Mouse (Mus musculus) forebrain, embryonic 15.5 days (tissue): ENCODE data around the gene Camk1g. TPM values are rescaled to one million over a fixed set of nuclear protein-coding genes. Genes with fewer than 3 reads are reported as not detected.

Source experiments
- ATAC-seq: fragments of 200-750 bp; cut with Nextera tagmentation; replicated peaks from 2 replicates; pipeline ENCODE4 v1.8.0; 2017; ENCODE audit warnings: mild to moderate bottlenecking, moderate TSS enrichment, moderate library complexity
- H3K27ac ChIP-seq: fragments of 300-500 bp; sonication (generic); replicated peaks from 2 replicates; pipeline ENCODE4 v1.5.1; 2015; ENCODE audit warnings: mild to moderate bottlenecking, inconsistent platforms
- H3K27me3 ChIP-seq: fragments of 300-500 bp; sonication (generic); 2 replicates; pipeline ENCODE4 v1.6.1; 2015; ENCODE audit warnings: inconsistent platforms
- H3K36me3 ChIP-seq: fragments of 300-500 bp; sonication (generic); 2 replicates; pipeline ENCODE4 v1.6.1; 2015; ENCODE audit warnings: mild to moderate bottlenecking, inconsistent platforms
- H3K4me1 ChIP-seq: fragments of 300-500 bp; sonication (generic); 2 replicates; pipeline ENCODE4 v1.6.1; 2015; ENCODE audit warnings: inconsistent platforms
- H3K4me2 ChIP-seq: fragments of 300-500 bp; sonication (generic); replicated peaks from 2 replicates; pipeline ENCODE4 v1.6.1; 2015; ENCODE audit warnings: mild to moderate bottlenecking, inconsistent platforms
- H3K4me3 ChIP-seq: fragments of 300-500 bp; sonication (generic); 2 replicates; pipeline ENCODE4 v1.5.1; 2015; ENCODE audit warnings: mild to moderate bottlenecking, inconsistent platforms
- H3K9ac ChIP-seq: fragments of 300-500 bp; sonication (generic); replicated peaks from 2 replicates; pipeline ENCODE4 v1.6.1; 2015; ENCODE audit warnings: mild to moderate bottlenecking, inconsistent platforms
- H3K9me3 ChIP-seq: fragments of 300-500 bp; sonication (generic); 2 replicates; pipeline ENCODE4 v1.6.1; 2016; ENCODE audit warnings: inconsistent platforms
- WGBS: fragments of 180-500 bp; shearing (Covaris S2); methylation state at CpG from one replicate; pipeline ENCODE4 v1.1.7; 2015; ENCODE audit warnings: mixed read lengths; 5-methylcytosine and 5-hydroxymethylcytosine counted together
- polyA plus RNA-seq: library from polyadenylated mRNA; unstranded; fragments of >200 nt; fragmentation: Nextera tagmentation; extraction: Ambion mirVana; gene quantifications from 2 replicates; pipeline ENCODE4 v1.2.1, GENCODE M21; 2015

The Camk1g gene
- polyA plus RNA-seq, 1 experiment from 2014 or later: 44.8 TPM

DNA sequence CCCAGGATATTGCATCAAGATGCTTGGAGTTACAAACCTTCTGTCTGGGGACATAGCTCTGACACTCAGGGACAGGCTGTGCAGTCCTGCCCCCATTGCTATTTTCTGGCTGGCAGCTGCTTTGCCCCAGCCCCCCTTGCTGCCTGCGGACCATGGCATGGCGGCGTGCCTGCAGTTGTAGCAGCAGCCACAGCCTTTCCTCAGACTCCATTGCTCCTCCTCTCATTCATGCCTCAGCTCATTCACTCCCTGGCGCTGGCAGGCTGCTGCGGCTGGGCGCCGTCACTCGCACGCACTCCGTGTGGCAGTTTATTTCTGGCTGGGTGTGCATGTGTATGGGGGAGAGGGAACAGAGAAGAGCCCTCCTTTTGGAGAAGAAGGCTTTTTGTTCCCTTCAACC lies 2.0 kb downstream of the Camk1g start:
- H3K36me3 ChIP-seq: no peaks in the 10 kb centered on the region
- peak; percentile 78 for ATAC-seq
- H3K9ac ChIP-seq: peak overlapping the region; percentile 61
- WGBS: 1% methylated on average over 10 of the region's 10 CpGs
- H3K4me2 ChIP-seq: peak overlapping the region; percentile 49
- no peaks in the 10 kb centered on the region for H3K27me3 ChIP-seq
- H3K27ac ChIP-seq: peak overlapping the region; percentile 62
- peak overlapping the region; percentile 51 for H3K4me3 ChIP-seq
- H3K4me1 ChIP-seq: peaks cover 36% of the 10 kb centered on the region
- no peaks in the 10 kb centered on the region for H3K9me3 ChIP-seq

DNA sequence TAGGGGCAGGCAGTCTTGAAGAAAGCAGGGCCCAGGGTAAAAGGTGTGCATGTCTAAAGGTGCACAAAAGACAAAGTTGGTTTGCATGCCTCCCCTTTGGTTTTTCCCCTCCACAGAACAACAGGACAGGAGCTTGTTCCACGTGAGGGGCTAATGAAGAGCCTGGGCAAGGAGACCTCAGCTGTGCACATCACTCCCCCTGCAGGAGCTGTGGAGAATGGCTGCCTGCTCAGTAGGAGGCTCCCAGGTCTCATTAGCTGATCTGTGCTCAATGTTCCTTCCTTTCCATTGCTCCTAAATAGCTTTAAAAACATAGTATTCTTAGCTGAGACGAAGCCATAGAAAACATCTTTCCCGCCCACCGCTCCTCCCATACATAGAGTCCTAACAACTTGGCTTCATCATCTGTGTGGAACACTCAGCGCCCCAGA lies 6.3 kb downstream of the Camk1g start:
- H3K4me1 ChIP-seq: peaks cover 25% of the 10 kb centered on the region
- whole genome bisulfite sequencing: 56% methylated on average over 5 of the region's 5 CpGs
- no peak overlapping the region for H3K4me2 ChIP-seq
- peaks cover 18% of the 10 kb centered on the region; the same call in 1 of the 2 replicates for H3K36me3 ChIP-seq
- no peak overlapping the region for H3K9ac ChIP-seq
- H3K9me3 ChIP-seq: no peaks in the 10 kb centered on the region
- no peak overlapping the region for H3K4me3 ChIP-seq
- H3K27ac ChIP-seq: no peak overlapping the region
- H3K27me3 ChIP-seq: no peaks in the 10 kb centered on the region
- ATAC-seq: no peak

DNA sequence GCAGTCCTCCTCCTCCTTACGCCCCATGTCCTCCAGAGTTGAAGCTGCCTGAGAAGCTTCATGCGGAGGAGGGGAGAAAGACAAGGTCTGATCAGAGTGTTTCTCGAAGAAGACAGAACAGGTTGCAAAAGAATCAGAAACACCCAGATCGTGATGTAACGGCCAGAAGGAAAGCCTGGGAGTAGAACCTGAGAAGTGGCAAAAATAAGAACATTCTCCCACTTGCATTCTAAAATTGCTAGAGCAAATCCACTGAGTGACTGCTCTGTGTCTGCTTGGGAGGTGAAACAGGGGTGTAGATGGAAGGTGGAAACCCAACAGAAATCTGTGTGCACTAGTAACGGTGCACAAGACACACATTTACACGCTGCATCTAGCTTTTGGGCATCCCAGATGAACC lies 8.0 kb downstream of the Camk1g start:
- ATAC-seq: no peak
- Histone ChIP-seq H3K4me3 (no peak overlapping the region), H3K9ac (no peak overlapping the region), H3K36me3 (peaks cover 28% of the 10 kb centered on the region), H3K27ac (no peak overlapping the region), H3K9me3 (no peaks in the 10 kb centered on the region), H3K4me1 (peaks cover 7% of the 10 kb centered on the region), H3K27me3 (no peaks in the 10 kb centered on the region), H3K4me2 (no peak overlapping the region)
- WGBS: 92% methylated on average over 7 of the region's 7 CpGs

DNA sequence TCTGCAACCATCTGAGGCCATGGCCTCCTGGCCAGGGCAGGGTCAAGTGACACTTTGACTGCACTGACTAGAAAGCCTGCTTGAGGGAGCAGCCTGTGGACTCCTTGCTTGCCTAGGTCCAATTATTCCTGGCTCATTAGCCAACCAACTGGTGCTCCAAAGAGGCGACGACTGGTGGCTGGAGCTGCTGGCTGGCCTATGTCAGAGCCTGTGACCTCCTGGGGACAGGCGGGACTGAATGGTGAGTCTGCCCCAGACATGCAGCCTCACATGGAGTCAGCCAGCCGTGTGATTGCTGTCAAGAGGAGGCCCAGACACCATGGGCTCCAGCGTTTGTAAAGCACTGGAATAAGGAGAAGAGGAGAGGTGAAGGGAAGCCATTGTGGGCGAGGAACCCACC lies 8.9 kb downstream of the Camk1g start:
- H3K4me3 ChIP-seq: no peak overlapping the region
- no peak overlapping the region for H3K27ac ChIP-seq
- 0 out of 2 replicates have a peak, but pooled peaks cover 3% of the 10 kb centered on the region for H3K4me1 ChIP-seq
- WGBS: 37% methylated on average over 6 of the region's 6 CpGs
- no peak overlapping the region for H3K9ac ChIP-seq
- no peak for ATAC-seq
- H3K4me2 ChIP-seq: no peak overlapping the region
- H3K9me3 ChIP-seq: no peaks in the 10 kb centered on the region
- no peaks in the 10 kb centered on the region for H3K27me3 ChIP-seq
- H3K36me3 ChIP-seq: peaks cover 31% of the 10 kb centered on the region

DNA sequence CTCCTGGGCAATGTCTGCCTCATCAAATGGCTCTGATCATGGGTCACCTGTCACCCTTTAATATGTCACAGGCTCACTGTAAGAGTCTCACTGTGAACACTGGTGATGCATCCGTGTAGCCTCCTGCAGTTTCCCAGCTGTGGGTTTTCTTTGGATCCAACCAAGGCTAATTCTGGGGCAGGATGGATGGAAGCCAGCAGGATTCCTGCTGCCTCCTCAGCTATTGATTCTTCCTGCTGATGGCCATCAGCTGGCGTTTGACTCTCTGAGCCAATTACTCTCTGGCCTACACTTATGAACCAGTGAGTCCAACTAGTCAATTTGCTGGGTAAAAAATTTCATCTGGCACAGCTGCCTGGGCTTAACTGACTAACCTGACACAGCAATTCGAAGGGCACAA lies 10.9 kb downstream of the Camk1g start:
- Histone ChIP-seq H3K36me3 (peaks cover 46% of the 10 kb centered on the region), H3K9ac (no peak overlapping the region), H3K27me3 (no peaks in the 10 kb centered on the region), H3K4me2 (no peak overlapping the region), H3K27ac (no peak overlapping the region), H3K4me1 (0 out of 2 replicates have a peak, but pooled peaks cover 3% of the 10 kb centered on the region), H3K9me3 (no peaks in the 10 kb centered on the region), H3K4me3 (no peak overlapping the region)
- WGBS: 86% methylated on average over 3 of the region's 3 CpGs
- ATAC-seq: no peak

DNA sequence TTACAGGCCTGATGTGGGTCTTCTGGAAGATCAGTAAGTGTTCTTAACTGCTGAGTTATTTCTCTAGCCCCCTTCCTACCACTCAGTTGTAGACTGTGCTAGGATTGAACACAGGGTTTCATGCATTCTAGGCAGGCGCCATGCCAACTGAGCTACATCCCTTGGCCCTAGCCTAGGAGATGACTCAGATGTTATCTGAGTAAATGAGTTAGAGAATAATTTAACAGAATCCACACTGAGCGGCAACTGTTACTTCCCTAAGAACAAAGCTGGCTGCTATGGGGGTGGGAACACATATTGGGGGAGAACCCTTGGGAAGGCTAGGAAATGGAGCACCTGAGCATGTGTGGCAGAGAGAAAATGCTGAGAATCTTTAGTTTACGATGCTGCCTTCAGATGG lies 18.5 kb downstream of the Camk1g start:
- ATAC-seq: no peak
- H3K27me3 ChIP-seq: no peaks in the 10 kb centered on the region
- peaks cover 71% of the 10 kb centered on the region for H3K36me3 ChIP-seq

DNA sequence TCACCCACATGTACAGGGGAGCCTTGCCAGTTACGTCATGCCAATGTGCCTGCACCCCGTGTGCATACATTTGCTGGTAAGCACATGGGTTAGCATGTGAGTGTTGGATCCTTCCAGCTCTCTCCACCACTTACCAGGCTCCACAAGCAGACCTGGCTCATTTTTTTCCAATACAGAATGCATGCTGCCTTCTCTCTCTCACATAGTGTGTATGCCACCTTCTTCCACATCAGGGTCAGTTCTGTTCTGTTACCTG lies 19.6 kb downstream of the Camk1g start:
- Histone ChIP-seq H3K27ac (no peak overlapping the region), H3K4me2 (no peak overlapping the region), H3K27me3 (no peaks in the 10 kb centered on the region), H3K36me3 (peaks cover 63% of the 10 kb centered on the region), H3K9ac (no peak overlapping the region), H3K9me3 (no peaks in the 10 kb centered on the region), H3K4me3 (no peak overlapping the region), H3K4me1 (no peaks in the 10 kb centered on the region)
- WGBS: 76% methylated on average over 2 of the region's 2 CpGs
- no peak for ATAC-seq

More for the DNA sequence above, 18.5 kb downstream of the Camk1g start:
- Histone ChIP-seq H3K4me3 (no peak overlapping the region), H3K9me3 (no peaks in the 10 kb centered on the region), H3K27ac (no peak overlapping the region), H3K4me2 (no peak overlapping the region), H3K9ac (no peak overlapping the region), H3K4me1 (no peaks in the 10 kb centered on the region)
- 80% methylated on average over 3 of the region's 3 CpGs for WGBS

DNA sequence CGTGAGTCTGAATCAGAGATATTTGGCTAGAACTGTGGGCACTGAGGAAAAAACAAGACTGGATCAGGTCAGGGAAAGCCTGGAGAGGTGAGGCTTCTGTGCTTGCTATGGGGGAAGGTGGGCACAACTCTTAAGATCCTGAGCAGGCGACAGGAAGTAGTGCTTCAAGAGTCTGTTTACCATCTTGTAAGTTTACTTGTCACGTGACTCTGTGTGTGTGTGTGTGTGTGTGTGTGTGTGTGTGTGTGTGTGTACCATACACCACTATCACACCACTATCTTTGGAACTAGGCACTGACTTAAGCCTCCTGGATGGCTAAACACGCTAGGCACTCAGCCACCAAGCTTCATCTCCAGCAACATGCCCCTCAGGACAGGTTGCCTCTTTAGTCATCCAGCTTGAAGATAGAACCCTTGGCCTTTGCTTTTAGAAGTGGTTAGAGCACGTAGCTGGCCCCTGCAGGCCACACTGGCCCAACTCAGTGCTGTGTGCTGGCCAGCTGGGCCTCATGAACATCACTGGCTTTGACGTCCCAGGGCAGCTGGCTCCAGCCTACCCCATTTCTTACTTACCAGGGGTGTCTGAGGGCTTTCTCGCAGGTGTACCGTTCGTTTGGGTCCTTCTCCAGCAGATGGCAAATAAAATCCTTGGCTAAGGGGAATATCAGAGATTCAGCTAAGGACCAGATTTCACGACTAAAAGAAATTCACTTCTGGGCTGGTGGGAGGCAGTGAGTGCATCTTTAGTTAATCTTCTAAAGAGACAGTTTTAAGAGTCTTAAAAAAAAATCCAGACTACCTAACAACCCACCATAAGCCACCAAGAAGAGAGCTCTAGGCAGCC lies 20.2 kb downstream of the Camk1g start:
- Histone ChIP-seq H3K4me2 (no peak overlapping the region), H3K9ac (no peak overlapping the region), H3K36me3 (peaks cover 57% of the 10 kb centered on the region), H3K4me1 (no peaks in the 10 kb centered on the region), H3K27me3 (no peaks in the 10 kb centered on the region), H3K4me3 (no peak overlapping the region), H3K9me3 (no peaks in the 10 kb centered on the region), H3K27ac (no peak overlapping the region)
- no peak for ATAC-seq
- 87% methylated on average over 10 of the region's 10 CpGs for WGBS

DNA sequence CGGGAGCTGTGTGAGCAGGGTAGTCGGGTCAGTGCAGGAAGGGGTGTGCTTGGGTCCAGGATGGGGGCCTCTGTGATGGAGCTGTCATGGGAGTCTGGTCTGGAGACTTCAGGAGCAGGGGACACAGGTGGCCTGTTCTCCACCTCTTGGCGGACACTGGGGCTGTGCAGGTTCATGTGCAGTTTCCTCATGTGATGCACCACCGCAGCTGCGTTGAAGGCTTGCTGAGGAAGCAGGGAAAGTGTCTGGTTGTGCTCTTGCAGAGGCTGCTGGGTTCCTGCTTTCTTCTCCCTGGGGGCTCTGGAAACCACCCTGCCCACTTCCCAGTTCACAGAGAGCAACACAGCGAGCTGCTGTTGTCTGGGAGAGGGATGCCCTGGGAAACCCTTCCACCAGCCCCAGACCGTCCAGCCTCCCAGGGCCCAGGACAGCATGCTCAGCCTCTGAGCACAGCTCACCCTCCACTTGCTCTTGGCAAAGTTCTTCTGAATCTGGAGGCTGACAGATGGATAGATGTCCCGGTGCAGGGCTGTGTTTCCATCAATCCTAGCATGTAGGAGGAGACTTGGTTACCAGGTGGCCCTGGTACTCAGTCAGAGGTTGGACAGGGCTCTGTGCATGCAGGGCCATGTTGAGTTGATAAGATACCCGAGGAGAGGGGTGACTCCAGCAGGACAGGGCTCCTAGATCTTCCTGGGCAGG lies 21.7 kb downstream of the Camk1g start:
- Histone ChIP-seq H3K36me3 (peaks cover 46% of the 10 kb centered on the region), H3K4me1 (no peaks in the 10 kb centered on the region), H3K9me3 (no peaks in the 10 kb centered on the region), H3K9ac (no peak overlapping the region), H3K4me2 (no peak overlapping the region), H3K27ac (no peak overlapping the region), H3K4me3 (no peak overlapping the region), H3K27me3 (no peaks in the 10 kb centered on the region)
- WGBS: 88% methylated on average over 9 of the region's 9 CpGs
- no peak for ATAC-seq

DNA sequence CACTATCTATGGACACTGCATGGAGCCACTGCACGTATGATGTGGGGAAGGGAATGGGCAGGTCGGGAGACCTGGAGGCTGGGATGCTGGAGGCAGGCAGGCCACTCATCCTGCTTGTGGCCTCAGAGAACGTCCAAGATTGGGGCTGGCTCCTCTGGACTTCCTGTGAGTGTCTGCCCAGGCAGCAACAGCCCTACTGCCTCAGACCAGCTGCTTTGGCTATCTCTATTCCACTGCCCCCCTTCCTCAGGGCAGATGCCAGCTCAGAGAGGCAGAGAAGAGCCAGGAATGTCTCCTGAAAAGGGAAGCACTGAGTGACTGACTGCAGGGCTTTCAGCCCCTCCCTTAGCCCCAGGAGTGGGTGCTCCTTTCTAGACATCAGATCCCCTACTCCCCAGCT lies 23.2 kb downstream of the Camk1g start:
- Histone ChIP-seq H3K36me3 (peaks cover 34% of the 10 kb centered on the region; the same call in 1 of the 2 replicates), H3K4me3 (no peak overlapping the region)
- ATAC-seq: no peak

DNA sequence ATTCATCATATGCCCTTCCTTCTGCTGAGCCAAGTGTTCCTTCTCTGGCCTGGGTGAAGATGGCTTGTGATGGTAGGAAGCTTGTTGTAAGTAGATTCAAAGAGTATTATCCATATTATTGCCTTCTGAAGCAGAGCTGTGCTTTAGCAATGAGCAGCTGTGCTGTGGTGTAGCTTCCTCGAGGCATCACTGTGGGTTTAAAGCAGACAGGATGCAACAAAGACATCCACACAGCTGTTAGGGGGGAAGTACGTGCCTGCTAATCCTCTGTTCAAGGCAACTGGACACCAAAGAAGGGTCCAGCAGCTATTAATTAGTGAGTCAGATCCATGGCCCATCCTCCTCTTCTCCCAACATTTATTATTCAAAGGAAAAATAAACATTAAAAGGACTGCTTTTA lies 25.1 kb downstream of the Camk1g start:
- Histone ChIP-seq H3K9ac (no peak overlapping the region), H3K27ac (peak overlapping the region; percentile 34; the same call in 1 of the 2 replicates), H3K4me2 (no peak overlapping the region), H3K4me3 (no peak overlapping the region), H3K4me1 (no peaks in the 10 kb centered on the region), H3K27me3 (no peaks in the 10 kb centered on the region), H3K9me3 (no peaks in the 10 kb centered on the region), H3K36me3 (peaks cover 24% of the 10 kb centered on the region; the same call in 1 of the 2 replicates)
- no peak for ATAC-seq
- whole genome bisulfite sequencing: 9% methylated on average over 2 of the region's 2 CpGs

More for the DNA sequence above, 23.2 kb downstream of the Camk1g start:
- Histone ChIP-seq H3K27ac (no peak overlapping the region), H3K4me1 (no peaks in the 10 kb centered on the region), H3K9me3 (no peaks in the 10 kb centered on the region), H3K9ac (no peak overlapping the region), H3K4me2 (no peak overlapping the region), H3K27me3 (no peaks in the 10 kb centered on the region)
- WGBS: 84% methylated on average over 3 of the region's 3 CpGs

DNA sequence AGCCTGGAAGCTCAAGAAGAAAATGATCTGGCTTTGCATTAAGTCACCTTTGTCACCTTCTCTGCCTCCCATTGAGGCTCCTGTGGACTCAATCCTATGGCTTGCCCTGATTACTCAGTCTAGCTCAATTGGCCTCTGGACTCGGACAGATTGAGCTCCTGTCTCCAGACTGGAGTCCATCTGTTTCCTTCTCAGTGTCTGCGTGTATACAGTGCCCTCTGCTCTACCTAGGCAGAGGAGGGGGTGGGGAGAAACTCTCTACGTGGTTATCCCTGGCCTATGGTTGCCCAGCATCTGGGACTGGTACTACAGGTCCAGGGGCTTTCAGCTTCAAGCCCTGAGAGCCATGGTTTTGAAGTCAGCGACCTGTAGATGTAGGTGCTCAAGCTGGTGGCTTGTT lies 26.2 kb downstream of the Camk1g start:
- peaks cover 14% of the 10 kb centered on the region; the same call in 1 of the 2 replicates for H3K36me3 ChIP-seq
- no peak overlapping the region for H3K4me2 ChIP-seq
- 73% methylated on average over 4 of the region's 4 CpGs for WGBS
- no peak overlapping the region for H3K4me3 ChIP-seq
- no peak for ATAC-seq
- no peak overlapping the region for H3K9ac ChIP-seq
- peaks cover 8% of the 10 kb centered on the region for H3K4me1 ChIP-seq
- no peaks in the 10 kb centered on the region for H3K27me3 ChIP-seq
- no peak overlapping the region for H3K27ac ChIP-seq
- H3K9me3 ChIP-seq: no peaks in the 10 kb centered on the region
